Mouse (Mus musculus) naive thymus-derived CD4-positive, alpha-beta T cell, adult 2 months (primary cell): Measurements from ENCODE around the gene Hoxb13.

Experiments
- DNase-seq: peaks from one replicate; pipeline ENCODE4 v3.0.0-alpha.2; 2011; ENCODE audit warnings: low read depth

Hoxb13 gene

GRCm38 (mm10) chr11:96193521-96194400, at the start of gene Hoxb13:
Gene Hoxb13, plus strand, starts transcription at chr11:96194316.
- no peak for DNase-seq

- DNase-seq = peak; percentile 49
These were observed 48.4 kb upstream of the Hoxb13 start for GRCm38 (mm10) chr11:96145622-96146270.

DNA sequence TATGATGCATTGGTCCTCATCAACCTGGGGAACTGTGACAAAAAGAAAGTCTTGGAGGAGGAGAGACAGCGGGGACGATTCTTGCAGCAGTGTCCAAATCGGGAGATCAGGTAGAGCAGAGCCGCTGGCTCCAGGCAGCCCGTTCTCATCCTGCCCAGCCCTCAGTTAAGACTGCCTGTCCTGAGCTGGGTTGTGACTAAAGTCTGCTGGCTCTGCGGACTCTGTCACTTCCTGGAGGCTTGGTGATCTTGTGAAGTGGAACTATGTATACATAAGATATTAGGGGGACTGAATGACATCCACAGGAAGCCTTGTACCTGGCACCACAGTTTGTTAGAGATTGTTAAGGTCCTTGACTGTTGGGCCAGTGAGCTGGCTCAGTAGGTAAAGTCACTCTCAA, 46.6 kb upstream of the Hoxb13 start:
- DNase-seq = no peak

DNA sequence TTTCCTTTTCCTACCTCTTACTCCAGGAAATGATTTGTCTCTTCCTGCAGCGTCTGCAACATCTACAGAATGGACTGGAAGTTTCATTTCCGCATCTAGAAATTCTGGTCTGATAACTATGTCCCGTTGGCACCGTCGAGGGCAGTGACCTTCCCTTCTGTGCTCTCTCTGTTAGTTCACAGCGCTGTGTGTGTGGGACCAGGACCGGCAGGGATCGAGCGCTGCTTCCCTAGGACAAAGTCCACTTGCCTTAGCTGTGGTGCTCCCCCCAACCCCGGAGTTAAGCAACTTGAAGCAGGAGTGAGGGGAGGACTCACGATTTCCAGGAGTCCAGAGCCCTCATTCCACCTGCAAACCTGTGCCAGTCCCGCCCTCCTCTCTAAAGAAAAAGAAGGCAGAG, 29.3 kb upstream of the Hoxb13 start:
- no peak for DNase-seq

DNA sequence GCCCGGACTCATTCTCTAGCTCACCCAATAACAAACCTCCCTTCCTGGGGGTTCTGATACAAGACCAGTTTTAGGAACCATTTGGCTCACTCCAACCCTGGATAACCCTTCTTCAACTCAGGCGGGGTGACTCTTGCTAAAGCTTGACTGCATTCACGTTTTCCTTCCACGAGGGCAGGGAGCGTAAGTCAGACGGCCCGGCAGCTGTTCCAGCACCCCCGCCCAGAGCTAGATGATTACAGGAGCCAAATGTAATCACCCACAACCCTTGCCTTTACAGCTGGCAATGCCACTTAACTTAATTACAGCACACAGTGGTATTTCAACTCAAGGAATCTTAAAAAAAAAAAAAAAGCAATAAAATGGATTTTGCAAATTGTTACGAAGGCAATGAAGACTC, 26.0 kb upstream of the Hoxb13 start:
- no peak for DNase-seq

GRCm38 (mm10) chr11:96169016-96169415, 25.1 kb upstream of the Hoxb13 start:
- no peak for DNase-seq

- no peak for DNase-seq
These were observed 23.3 kb upstream of the Hoxb13 start for GRCm38 (mm10) chr11:96170711-96171379.

DNA sequence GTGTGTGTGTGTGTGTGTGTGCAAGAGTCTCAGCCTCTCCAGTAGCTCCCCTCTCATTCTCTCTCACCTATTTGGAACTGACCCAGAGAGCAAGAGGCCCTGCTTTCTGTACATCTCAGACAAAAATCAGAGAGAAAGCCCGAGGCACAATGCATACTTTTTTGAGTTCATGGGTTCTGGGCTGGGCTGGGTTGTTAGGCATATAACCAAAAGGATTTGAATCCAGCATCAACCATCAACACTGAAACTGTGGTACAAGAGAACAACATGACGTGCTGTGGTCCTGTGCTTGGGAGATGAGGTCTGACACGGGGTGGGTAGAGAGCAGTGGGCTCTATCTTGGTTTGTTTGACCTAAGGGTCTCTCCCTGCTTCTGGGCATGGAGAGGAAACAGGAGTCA, 22.5 kb upstream of the Hoxb13 start:
- no peak for DNase-seq

DNA sequence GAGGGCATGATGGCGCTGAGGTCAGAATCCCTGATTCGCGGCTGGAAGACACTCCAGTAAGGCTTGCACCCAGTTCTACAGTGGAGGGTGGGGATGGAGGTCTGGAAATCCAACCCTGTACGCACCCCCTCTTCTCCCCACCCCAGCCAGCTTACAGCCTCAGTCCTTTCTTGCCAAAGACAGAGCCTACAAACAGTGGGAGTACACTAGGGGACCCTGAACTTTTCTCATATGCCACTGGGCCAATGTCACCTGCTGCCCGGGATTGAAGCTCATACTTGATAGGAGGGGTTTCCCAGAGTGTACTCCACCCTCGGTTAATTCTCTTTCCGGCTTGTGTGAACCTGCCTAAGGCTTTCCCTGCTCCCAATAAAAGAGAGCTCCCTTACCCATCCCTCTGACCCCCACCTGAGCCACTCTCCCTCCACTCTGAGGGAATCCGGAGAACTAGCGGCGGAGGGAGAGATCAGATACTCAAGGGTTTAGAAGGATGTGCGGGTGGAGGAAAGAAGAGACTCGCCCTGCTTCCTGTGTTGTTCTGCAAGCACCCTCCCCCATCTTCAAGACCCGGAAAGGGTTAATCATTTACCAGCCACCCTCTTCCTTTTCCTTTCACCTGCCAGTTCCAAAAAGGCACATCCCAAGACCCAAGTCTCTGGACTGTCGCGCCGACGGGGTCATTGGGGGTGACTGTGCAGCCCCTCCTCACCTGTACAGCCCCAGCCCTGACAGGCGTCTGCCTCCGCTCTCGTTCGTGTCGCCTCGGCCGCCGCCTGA, 21.4 kb upstream of the Hoxb13 start:
- no peak for DNase-seq

- no peak for DNase-seq
These were observed 20.8 kb upstream of the Hoxb13 start for GRCm38 (mm10) chr11:96173288-96173840.

- no peak for DNase-seq
These were observed 19.2 kb upstream of the Hoxb13 start for GRCm38 (mm10) chr11:96174881-96175280.

DNA sequence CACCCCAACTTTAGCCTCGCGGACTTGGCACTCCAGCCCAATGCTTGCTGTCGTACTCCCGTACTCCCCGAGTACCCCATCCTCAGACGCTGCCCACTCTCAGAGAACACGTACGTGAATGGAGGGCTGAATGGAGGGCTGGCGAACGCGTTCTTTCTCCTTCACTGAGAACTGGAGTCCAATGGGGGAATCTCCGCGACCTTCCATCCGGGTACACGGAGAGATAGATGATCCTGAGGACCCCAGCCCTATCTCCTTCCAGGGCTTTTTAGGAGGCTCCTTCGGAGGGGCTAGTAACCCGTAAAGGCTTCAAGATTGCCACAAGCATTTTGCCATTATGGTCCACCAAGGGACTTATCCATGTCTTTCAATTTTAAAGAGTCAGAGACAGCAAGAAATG, 18.6 kb upstream of the Hoxb13 start:
- no peak for DNase-seq

- no peak for DNase-seq
These were observed 18.1 kb upstream of the Hoxb13 start for GRCm38 (mm10) chr11:96175951-96176530.

DNA sequence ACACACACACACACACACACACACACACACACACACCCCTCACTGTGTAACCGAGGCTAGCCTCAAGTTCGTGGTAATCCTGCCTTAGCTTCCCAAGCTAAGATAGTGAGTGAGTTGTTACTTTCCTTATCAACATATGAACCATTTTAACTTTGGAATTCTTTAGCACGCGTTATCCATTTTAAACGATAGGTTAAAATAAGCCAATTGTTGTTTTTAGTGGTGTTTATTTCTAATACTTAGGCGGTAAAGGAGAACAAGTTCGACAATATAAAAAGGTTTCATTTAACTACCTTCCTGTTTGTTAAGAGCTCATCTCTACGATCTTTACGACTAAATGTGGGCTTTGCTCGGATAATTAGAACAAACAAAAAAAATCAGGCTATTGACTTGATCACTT, 17.3 kb upstream of the Hoxb13 start:
- no peak for DNase-seq

GRCm38 (mm10) chr11:96177546-96178174, 16.5 kb upstream of the Hoxb13 start:
- DNase-seq = no peak

DNA sequence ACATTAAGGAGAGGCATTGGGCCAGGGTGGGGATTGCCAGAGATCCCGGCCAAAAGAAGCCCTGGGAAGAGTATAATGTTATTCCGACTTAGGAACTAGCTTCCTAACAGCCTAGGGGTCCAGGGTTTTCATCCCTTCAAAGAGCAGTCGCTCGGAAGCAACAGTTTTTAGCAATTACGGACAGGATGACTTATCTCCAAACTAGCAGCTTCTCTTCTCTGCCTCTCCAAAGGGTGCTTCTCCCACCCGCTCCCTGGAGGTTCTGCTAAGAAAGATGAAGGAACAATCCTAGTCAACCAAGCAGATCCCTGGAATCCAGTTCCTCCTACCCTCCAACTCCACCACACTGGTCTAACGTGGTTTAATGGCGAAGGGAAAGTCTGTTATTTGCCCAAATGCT, 15.8 kb upstream of the Hoxb13 start:
- no peak for DNase-seq

- DNase-seq = no peak
These were observed 15.1 kb upstream of the Hoxb13 start for GRCm38 (mm10) chr11:96178911-96179503.

GRCm38 (mm10) chr11:96181061-96181460, 13.1 kb upstream of the Hoxb13 start:
- DNase-seq = no peak

DNA sequence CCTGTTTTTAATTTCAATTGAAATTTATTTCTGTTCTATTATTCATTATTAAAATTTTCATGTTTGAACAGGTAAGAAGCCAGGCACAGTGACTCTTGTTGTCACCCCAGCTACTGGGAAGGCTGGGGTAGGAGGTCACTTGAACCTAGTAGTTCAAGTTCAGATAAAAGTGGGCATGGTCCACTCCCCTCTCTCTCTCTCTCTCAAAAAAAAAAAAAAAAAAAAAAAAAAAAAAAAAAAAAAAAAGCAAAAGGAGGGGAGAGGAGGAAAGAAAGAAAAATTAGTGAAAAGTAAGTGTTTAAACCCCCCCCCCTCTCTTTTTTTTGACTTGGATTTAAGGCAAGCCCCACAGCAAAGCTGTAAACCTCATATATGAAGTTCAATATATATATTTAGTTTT, 9.9 kb upstream of the Hoxb13 start:
- DNase-seq = no peak

GRCm38 (mm10) chr11:96187321-96187720, 6.8 kb upstream of the Hoxb13 start:
- DNase-seq = no peak
